Mouse (Mus musculus) erythroblast, embryonic 14.5 days (primary cell): ENCODE results near the gene Utrn. TPM values are rescaled to one million over a fixed set of nuclear protein-coding genes. Genes with fewer than 3 reads are reported as not detected.

Source experiments
- H3K27me3 ChIP-seq: 2 replicates; pipeline ENCODE4 v1.6.1; 2012; ENCODE audit warnings: inconsistent platforms; ENCODE audit not compliant: control insufficient read depth
- H3K36me3 ChIP-seq: 2 replicates; pipeline ENCODE4 v1.6.1; 2012; ENCODE audit warnings: mild to moderate bottlenecking, inconsistent platforms; ENCODE audit not compliant: control insufficient read depth
- H3K4me1 ChIP-seq: 2 replicates; pipeline ENCODE4 v1.6.1; 2012; ENCODE audit warnings: inconsistent platforms; ENCODE audit not compliant: control insufficient read depth
- H3K4me3 ChIP-seq: replicated peaks from 2 replicates; pipeline ENCODE3; 2012; ENCODE audit warnings: moderate library complexity, mild to moderate bottlenecking, inconsistent platforms
- H3K9me3 ChIP-seq: 2 replicates; pipeline ENCODE4 v1.6.1; 2012; ENCODE audit warnings: low read length, inconsistent platforms, mixed read lengths; ENCODE audit not compliant: control insufficient read depth
- GATA1 ChIP-seq: IDR thresholded peaks from 2 replicates; pipeline ENCODE4 v1.6.1; 2012; ENCODE audit warnings: low read length, inconsistent platforms, mixed read lengths
- TAL1 ChIP-seq: IDR thresholded peaks from 3 replicates; pipeline ENCODE4 v1.6.1; 2012; ENCODE audit warnings: low read length, inconsistent platforms, mixed read lengths
- polyA plus RNA-seq: library from polyadenylated mRNA; stranded (reverse); fragments of >175 nt; gene quantifications from 2 replicates; pipeline ENCODE4 v1.2.3, GENCODE M21; 2012

The Utrn gene
- polyA plus RNA-seq, 1 experiment, result 0.01 TPM

GRCm38 (mm10) chr10:12862047-12862446, 7.1 kb downstream of the Utrn start:
- H3K4me1 ChIP-seq, result no peaks in the 10 kb centered on the region
- TF ChIP-seq TAL1, result no peak
- TF ChIP-seq GATA1, result no peak
- no peak overlapping the region for H3K4me3 ChIP-seq
- no peaks in the 10 kb centered on the region; the same call in 1 of the 2 replicates for H3K36me3 ChIP-seq
- no peaks in the 10 kb centered on the region; the same call in 1 of the 2 replicates for H3K27me3 ChIP-seq
- no peaks in the 10 kb centered on the region for H3K9me3 ChIP-seq

GRCm38 (mm10) chr10:12861381-12861780, 7.8 kb downstream of the Utrn start:
- H3K4me3 ChIP-seq, result no peak overlapping the region
- no peaks in the 10 kb centered on the region for H3K27me3 ChIP-seq
- no peaks in the 10 kb centered on the region; the same call in 1 of the 2 replicates for H3K36me3 ChIP-seq
- TF ChIP-seq GATA1 (no peak), TAL1 (no peak)
- no peaks in the 10 kb centered on the region for H3K9me3 ChIP-seq
- H3K4me1 ChIP-seq, result no peaks in the 10 kb centered on the region

- TF ChIP-seq TAL1 (no peak), GATA1 (no peak)
- no peaks in the 10 kb centered on the region for H3K4me1 ChIP-seq
- no peaks in the 10 kb centered on the region for H3K27me3 ChIP-seq
- H3K4me3 ChIP-seq, result no peak overlapping the region
- no peaks in the 10 kb centered on the region; the same call in 1 of the 2 replicates for H3K36me3 ChIP-seq
- H3K9me3 ChIP-seq, result no peaks in the 10 kb centered on the region
Measured at GRCm38 (mm10) chr10:12860765-12861164, 8.4 kb downstream of the Utrn start.

- Histone ChIP-seq H3K36me3 (no peaks in the 10 kb centered on the region; the same call in 1 of the 2 replicates), H3K9me3 (no peaks in the 10 kb centered on the region), H3K27me3 (no peaks in the 10 kb centered on the region), H3K4me3 (no peak overlapping the region), H3K4me1 (no peaks in the 10 kb centered on the region)
- TF ChIP-seq GATA1 (no peak), TAL1 (no peak)
Measured at GRCm38 (mm10) chr10:12860331-12860730, 8.8 kb downstream of the Utrn start.

- H3K27me3 ChIP-seq, result no peaks in the 10 kb centered on the region
- H3K4me3 ChIP-seq, result no peak overlapping the region
- TF ChIP-seq TAL1 (no peak), GATA1 (no peak)
- H3K36me3 ChIP-seq, result no peaks in the 10 kb centered on the region; the same call in 1 of the 2 replicates
- no peaks in the 10 kb centered on the region for H3K4me1 ChIP-seq
- H3K9me3 ChIP-seq, result no peaks in the 10 kb centered on the region
Measured at GRCm38 (mm10) chr10:12858017-12858416, 11.1 kb downstream of the Utrn start.

GRCm38 (mm10) chr10:12854298-12854697, 14.9 kb downstream of the Utrn start:
- Histone ChIP-seq H3K36me3 (no peaks in the 10 kb centered on the region; the same call in 1 of the 2 replicates), H3K9me3 (no peaks in the 10 kb centered on the region), H3K4me3 (no peak overlapping the region), H3K27me3 (no peaks in the 10 kb centered on the region), H3K4me1 (no peaks in the 10 kb centered on the region)
- TF ChIP-seq TAL1 (no peak), GATA1 (no peak)

- Histone ChIP-seq H3K27me3 (no peaks in the 10 kb centered on the region), H3K36me3 (no peaks in the 10 kb centered on the region), H3K9me3 (no peaks in the 10 kb centered on the region), H3K4me3 (no peak overlapping the region), H3K4me1 (no peaks in the 10 kb centered on the region)
- TF ChIP-seq TAL1, result no peak
- no peak for TF ChIP-seq GATA1
Measured at GRCm38 (mm10) chr10:12853776-12854175, 15.4 kb downstream of the Utrn start.

GRCm38 (mm10) chr10:12853196-12853620, 16.0 kb downstream of the Utrn start:
- no peak for TF ChIP-seq TAL1
- no peak for TF ChIP-seq GATA1
- H3K4me3 ChIP-seq, result no peak overlapping the region
- no peaks in the 10 kb centered on the region for H3K36me3 ChIP-seq
- H3K9me3 ChIP-seq, result no peaks in the 10 kb centered on the region
- no peaks in the 10 kb centered on the region for H3K4me1 ChIP-seq
- no peaks in the 10 kb centered on the region for H3K27me3 ChIP-seq

GRCm38 (mm10) chr10:12852416-12853195, 16.6 kb downstream of the Utrn start:
- Histone ChIP-seq H3K4me1 (no peaks in the 10 kb centered on the region), H3K36me3 (no peaks in the 10 kb centered on the region), H3K27me3 (no peaks in the 10 kb centered on the region), H3K4me3 (no peak overlapping the region), H3K9me3 (no peaks in the 10 kb centered on the region)
- TF ChIP-seq GATA1 (no peak), TAL1 (no peak)

GRCm38 (mm10) chr10:12850781-12851471, 18.2 kb downstream of the Utrn start:
- Histone ChIP-seq H3K27me3 (no peaks in the 10 kb centered on the region), H3K9me3 (no peaks in the 10 kb centered on the region), H3K36me3 (no peaks in the 10 kb centered on the region), H3K4me3 (no peak overlapping the region), H3K4me1 (no peaks in the 10 kb centered on the region)
- TF ChIP-seq GATA1 (no peak), TAL1 (no peak)
